Mouse (Mus musculus) CD4-positive, CD25-positive, alpha-beta regulatory T cell, adult 9 weeks (primary cell): ENCODE results near the gene Igf2bp2. TPM values are rescaled to one million over a fixed set of nuclear protein-coding genes. Genes with fewer than 3 reads are reported as not detected.

Experiments
- polyA plus RNA-seq: library from polyadenylated mRNA; unstranded; fragments of 100-300 nt; shearing (Covaris generic); gene quantifications from one replicate; pipeline ENCODE4 v1.2.1, GENCODE M21; 2017

Igf2bp2 gene
- 1.6 TPM for polyA plus RNA-seq

GRCm38 (mm10) chr16:22162512-22163455 lies at the start of gene Igf2bp2:
Gene Igf2bp2, minus strand, starts transcription at chr16:22163299.

GRCm38 (mm10) chr16:22009099-22009584 lies 154.0 kb downstream of the Igf2bp2 start, which contains the start of gene Senp2:
Gene Senp2, plus strand, starts transcription at chr16:22009484.

Other genes starting within 250 kb of the Igf2bp2 start
- gene Tmem41a, start 215.7 kb downstream of the Igf2bp2 start, polyA plus RNA-seq: 11.5 TPM
- gene Liph, start 167.6 kb downstream of the Igf2bp2 start, polyA plus RNA-seq: 1.4 TPM
- 8.8 TPM for gene Senp2, start 153.8 kb downstream of the Igf2bp2 start, polyA plus RNA-seq
- gene Tra2b, start 102.7 kb upstream of the Igf2bp2 start, polyA plus RNA-seq: 335 TPM